Comparison of ENCODE assay signal across 25 mouse cellular contexts in the genomic region with DNA sequence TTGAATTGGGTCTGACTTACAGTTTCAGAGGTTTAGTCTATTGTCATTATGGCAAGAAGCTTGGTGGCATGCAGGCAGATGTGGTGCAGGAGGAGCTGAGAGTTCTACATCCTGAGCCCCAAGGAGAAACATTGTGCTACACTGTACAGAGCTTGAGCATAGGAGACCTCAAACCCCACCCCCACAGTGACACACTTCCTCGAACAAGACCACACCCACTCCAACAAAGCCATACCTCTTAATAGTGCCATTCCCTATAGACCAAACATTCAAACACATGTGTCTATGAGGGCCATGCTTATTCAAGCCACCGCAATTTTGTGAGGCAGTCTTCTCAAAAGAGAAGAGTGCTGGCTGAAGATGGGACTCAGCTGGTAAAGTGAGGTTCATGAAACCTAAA.
"Had no signal": no experiment of that assay in that cellular context is flagged by ENCODE, and none has a peak within 500 bp of the region (broad histone marks: within the 10 kb centered on the region; RNA-seq: fewer than 3 reads in every experiment).

No protein-coding gene starts in this region.

- H3K9ac ChIP-seq: embryonic facial prominence, embryonic 12.5 days; embryonic facial prominence, embryonic 13.5 days; embryonic facial prominence, embryonic 15.5 days; forebrain, embryonic 12.5 days; forebrain, embryonic 13.5 days; forebrain, embryonic 15.5 days; forebrain, postnatal 0 days had no signal

- DNase-seq: cerebellum, adult 9-11 months; cerebellum, postnatal 10 days; cerebellum, postnatal 14 days; cerebellum, postnatal 25 days; cerebellum, postnatal 36 days; embryo, embryonic 11 days; forebrain, postnatal 0 days; gastrocnemius, adult 2 months; gastrocnemius, postnatal 10 days; gastrocnemius, postnatal 14 days; gastrocnemius, postnatal 25 days; gastrocnemius, postnatal 36 days; heart, adult 11 months; heart, adult 18-20 months; heart, adult 2 months had no signal

- H3K36me3 ChIP-seq: embryonic facial prominence, embryonic 10.5 days; embryonic facial prominence, embryonic 12.5 days; embryonic facial prominence, embryonic 13.5 days; embryonic facial prominence, embryonic 15.5 days; forebrain, embryonic 10.5 days; forebrain, embryonic 12.5 days; forebrain, embryonic 15.5 days; heart, embryonic 10.5 days had no signal

- H3K9me3 ChIP-seq: embryonic facial prominence, embryonic 12.5 days; embryonic facial prominence, embryonic 13.5 days; embryonic facial prominence, embryonic 15.5 days; forebrain, embryonic 12.5 days; forebrain, embryonic 13.5 days; forebrain, embryonic 15.5 days; heart, embryonic 10.5 days had no signal

- H3K27me3 ChIP-seq: embryonic facial prominence, embryonic 12.5 days; embryonic facial prominence, embryonic 13.5 days; embryonic facial prominence, embryonic 15.5 days; forebrain, embryonic 12.5 days; forebrain, embryonic 13.5 days; forebrain, embryonic 15.5 days had no signal

- H3K4me3 ChIP-seq: embryonic facial prominence, embryonic 10.5 days; embryonic facial prominence, embryonic 12.5 days; embryonic facial prominence, embryonic 13.5 days; embryonic facial prominence, embryonic 15.5 days; erythroblast, embryonic 14.5 days; forebrain, embryonic 10.5 days; forebrain, embryonic 12.5 days; forebrain, embryonic 13.5 days; forebrain, embryonic 15.5 days; gastrocnemius, adult 2 months; heart, adult 2 months; heart, embryonic 10.5 days had no signal

- H3K27ac ChIP-seq: embryonic facial prominence, embryonic 10.5 days; embryonic facial prominence, embryonic 12.5 days; embryonic facial prominence, embryonic 13.5 days; embryonic facial prominence, embryonic 15.5 days; forebrain, embryonic 10.5 days; forebrain, embryonic 12.5 days; forebrain, embryonic 13.5 days; forebrain, embryonic 15.5 days; gastrocnemius, adult 2 months; heart, adult 2 months; heart, embryonic 10.5 days had no signal
